ENCODE assay signal across 8 mouse cellular contexts in the genomic region with DNA sequence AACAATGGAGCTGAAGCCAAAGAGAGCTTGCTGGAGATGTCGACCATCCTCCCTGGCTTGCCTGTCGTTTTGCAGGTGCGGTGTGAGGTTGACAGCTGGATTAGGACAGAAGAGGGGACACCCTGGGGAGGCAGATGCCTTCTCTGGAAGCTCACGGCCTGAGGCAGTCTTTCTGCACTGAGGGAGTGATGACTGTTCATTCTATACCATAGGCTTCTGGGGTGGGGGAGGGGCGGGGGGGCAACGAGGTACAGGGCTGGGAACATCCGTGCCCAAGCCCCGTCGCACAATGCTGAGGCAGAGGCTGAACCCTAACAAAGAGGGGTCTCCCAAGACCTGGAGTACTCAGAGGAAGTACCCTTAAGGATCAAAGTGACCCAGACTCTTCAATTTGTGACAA. TPM values are rescaled to one million over a fixed set of nuclear protein-coding genes. Genes with fewer than 3 reads are reported as not detected.
DNase-seq lines count a peak whose midpoint lies in the region; ATAC-seq lines count a peak whose summit lies in the region.

No protein-coding gene starts in this region.

- peak overlapping the region; percentile 67 for H3K9ac ChIP-seq in heart, embryonic 14.5 days (ENCODE audit: low read length)
- peak overlapping the region; percentile 75 for H3K9ac ChIP-seq in hindbrain, embryonic 13.5 days
- peak overlapping the region; percentile 67 for H3K9ac ChIP-seq in midbrain, embryonic 12.5 days (replicated peaks)

- H3K36me3 ChIP-seq in heart, embryonic 14.5 days (ENCODE audit: control insufficient read depth, insufficient read depth, low read length): no peaks in the 10 kb centered on the region
- no peaks in the 10 kb centered on the region for H3K36me3 ChIP-seq in hindbrain, embryonic 13.5 days
- H3K36me3 ChIP-seq in midbrain, embryonic 12.5 days: no peaks in the 10 kb centered on the region

- intact Hi-C loops in heart, postnatal 36 days (cut with DNase I): no loop called here

- peak overlapping the region; percentile 72 for H3K4me2 ChIP-seq in heart, embryonic 14.5 days (ENCODE audit: low read length)
- peak overlapping the region; percentile 60 for H3K4me2 ChIP-seq in hindbrain, embryonic 13.5 days
- peak overlapping the region; percentile 57 for H3K4me2 ChIP-seq in midbrain, embryonic 12.5 days (replicated peaks)

- H3K27ac ChIP-seq in heart, embryonic 14.5 days (replicated peaks in 1 of 2; ENCODE audit: control insufficient read depth in 1 of 2, insufficient read depth in 1 of 2, low read depth in 2 of 2, low read length in 2 of 2): peak overlapping the region; percentile 97 to 99
- peak overlapping the region; percentile 99 for H3K27ac ChIP-seq in hindbrain, embryonic 13.5 days
- H3K27ac ChIP-seq in midbrain, embryonic 12.5 days (replicated peaks): peak overlapping the region; percentile 100

- H3K4me3 ChIP-seq in heart, embryonic 14.5 days (ENCODE audit: control insufficient read depth in 1 of 2, insufficient read depth in 1 of 2, low read depth in 1 of 2, low read length in 2 of 2): peak overlapping the region; percentile 35
- H3K4me3 ChIP-seq in hindbrain, embryonic 13.5 days: peak overlapping the region; percentile 36
- H3K4me3 ChIP-seq in midbrain, embryonic 12.5 days: peak overlapping the region; percentile 35

- peaks cover 20 to 24% of the 10 kb centered on the region in 2 experiments for H3K4me1 ChIP-seq in heart, embryonic 14.5 days (ENCODE audit: control insufficient read depth in 2 of 2, insufficient read depth in 2 of 2, low read length in 2 of 2)
- H3K4me1 ChIP-seq in hindbrain, embryonic 13.5 days (replicated peaks): peaks cover 27% of the 10 kb centered on the region
- H3K4me1 ChIP-seq in midbrain, embryonic 12.5 days: peaks cover 33% of the 10 kb centered on the region

- no peak for DNase-seq in heart, postnatal 36 days
- peak; percentile 12 for DNase-seq in Muller cell, postnatal 12 days (ENCODE audit: inconsistent ontology term)
- no peak for DNase-seq in urinary bladder, postnatal 25 days (ENCODE audit: low spot score)
- no peak for DNase-seq in right cerebral cortex, postnatal 36 days (ENCODE audit: low spot score in 2 of 2)

- H3K27me3 ChIP-seq in heart, embryonic 14.5 days (ENCODE audit: control insufficient read depth, insufficient read depth, low read length): no peaks in the 10 kb centered on the region
- no peaks in the 10 kb centered on the region for H3K27me3 ChIP-seq in hindbrain, embryonic 13.5 days
- no peaks in the 10 kb centered on the region for H3K27me3 ChIP-seq in midbrain, embryonic 12.5 days

- ATAC-seq in heart, embryonic 14.5 days (ENCODE audit: insufficient number of reproducible peaks, insufficient read depth, low FRiP score, low read depth): peak; percentile 4; the same call in 1 of the 2 replicates
- ATAC-seq in hindbrain, embryonic 13.5 days (ENCODE audit: low FRiP score): peak; percentile 67
- peak; percentile 50; the same call in 1 of the 2 replicates for ATAC-seq in midbrain, embryonic 12.5 days (ENCODE audit: low FRiP score, low read depth)
- no peak for ATAC-seq in erythroblast, adult 5-6 weeks (replicated peaks; ENCODE audit: low FRiP score, poor library complexity, severe bottlenecking)

- no peaks in the 10 kb centered on the region for H3K9me3 ChIP-seq in heart, embryonic 14.5 days (ENCODE audit: control insufficient read depth, low read length)
- no peaks in the 10 kb centered on the region for H3K9me3 ChIP-seq in hindbrain, embryonic 13.5 days
- H3K9me3 ChIP-seq in midbrain, embryonic 12.5 days: no peaks in the 10 kb centered on the region

- WGBS in heart, embryonic 14.5 days: 14% methylated on average over 9 of the region's 9 CpGs
- WGBS in hindbrain, embryonic 13.5 days: 3% methylated on average over 9 of the region's 9 CpGs
- WGBS in midbrain, embryonic 12.5 days: 2% methylated on average over 9 of the region's 9 CpGs

RNA-seq across cellular contexts. Expression of a gene that starts 3.8 kb away (rescaled TPM):
- 2.4 and 2.8 TPM in 2 replicates for polyA plus RNA-seq in heart, embryonic 14.5 days (2014; fragmentation: Nextera tagmentation; extraction: Ambion mirVana)
- total RNA-seq in heart, postnatal 36 days (2021): 1 to 10 TPM; 3.5 to 4.5 TPM
- 3.8 and 5.3 TPM in 2 replicates for polyA plus RNA-seq in hindbrain, embryonic 13.5 days (2015; fragmentation: Nextera tagmentation; extraction: Ambion mirVana)
- polyA plus RNA-seq in midbrain, embryonic 12.5 days (2016; fragmentation: Nextera tagmentation; extraction: Ambion mirVana): 3.6 and 5.3 TPM in 2 replicates
- total RNA-seq in erythroblast, adult 5-6 weeks (2015; ENCODE audit: low replicate concordance): 3.3 TPM in 2 replicates
- total RNA-seq in erythroblast, adult 5-6 weeks (2017; ENCODE audit: low replicate concordance): 2.5 and 4.3 TPM in 2 replicates

RNA-seq across cellular contexts. Expression of a gene that starts 9.1 kb away (rescaled TPM):
- polyA plus RNA-seq in heart, embryonic 14.5 days (2014; fragmentation: Nextera tagmentation; extraction: Ambion mirVana): 342 and 368 TPM in 2 replicates
- 100 to 1,000 TPM; 201 to 211 TPM for total RNA-seq in heart, postnatal 36 days (2021)
- 423 TPM in 2 replicates for polyA plus RNA-seq in hindbrain, embryonic 13.5 days (2015; fragmentation: Nextera tagmentation; extraction: Ambion mirVana)
- polyA plus RNA-seq in midbrain, embryonic 12.5 days (2016; fragmentation: Nextera tagmentation; extraction: Ambion mirVana): 407 and 436 TPM in 2 replicates
- 19.2 and 28.0 TPM in 2 replicates for total RNA-seq in erythroblast, adult 5-6 weeks (2015; ENCODE audit: low replicate concordance)
- total RNA-seq in erythroblast, adult 5-6 weeks (2017; ENCODE audit: low replicate concordance): 19.1 and 31.1 TPM in 2 replicates

RNA-seq across cellular contexts. Expression of a gene that starts 39.4 kb away (rescaled TPM):
- 0.77 and 1.1 TPM in 2 replicates for polyA plus RNA-seq in heart, embryonic 14.5 days (2014; fragmentation: Nextera tagmentation; extraction: Ambion mirVana)
- 10 to 100 TPM; 35.9 to 42.4 TPM for total RNA-seq in heart, postnatal 36 days (2021)
- polyA plus RNA-seq in hindbrain, embryonic 13.5 days (2015; fragmentation: Nextera tagmentation; extraction: Ambion mirVana): 1.3 and 2.0 TPM in 2 replicates
- 1.3 and 2.0 TPM in 2 replicates for polyA plus RNA-seq in midbrain, embryonic 12.5 days (2016; fragmentation: Nextera tagmentation; extraction: Ambion mirVana)
- 4.0 and 5.6 TPM in 2 replicates for total RNA-seq in erythroblast, adult 5-6 weeks (2015; ENCODE audit: low replicate concordance)
- total RNA-seq in erythroblast, adult 5-6 weeks (2017; ENCODE audit: low replicate concordance): 5.4 and 9.5 TPM in 2 replicates
